Mouse (Mus musculus) forebrain, embryonic 14.5 days (tissue): ENCODE measurements around the gene Chpt1. TPM values are rescaled to one million over a fixed set of nuclear protein-coding genes. Genes with fewer than 3 reads are reported as not detected.

Source experiments
- ATAC-seq: fragments of 200-750 bp; cut with Nextera tagmentation; 2 replicates; pipeline ENCODE4 v1.8.0; 2017; ENCODE audit warnings: mild to moderate bottlenecking, moderate library complexity
- DNase-seq: peaks from one replicate; pipeline ENCODE4 v3.0.0-alpha.2; 2015; ENCODE audit warnings: low spot score
- H3K27ac ChIP-seq: fragments of 300-500 bp; sonication (generic); 2 replicates; pipeline ENCODE4 v1.5.1; 2014; ENCODE audit warnings: low read depth, mild to moderate bottlenecking, control low read depth, low read length, moderate library complexity
- H3K27me3 ChIP-seq: fragments of 300-500 bp; sonication (generic); replicated peaks from 2 replicates; pipeline ENCODE4 v1.6.1; 2014; ENCODE audit warnings: low read length, control low read depth, mixed read lengths; ENCODE audit not compliant: control insufficient read depth, insufficient read depth
- H3K36me3 ChIP-seq: fragments of 300-500 bp; sonication (generic); 2 replicates; pipeline ENCODE4 v1.6.1; 2014; ENCODE audit warnings: low read length, control low read depth; ENCODE audit not compliant: control insufficient read depth, insufficient read depth
- H3K4me1 ChIP-seq: fragments of 300-500 bp; sonication (generic); 2 replicates; pipeline ENCODE4 v1.6.1; 2014; ENCODE audit warnings: antibody characterized with exemption, low read length, control low read depth; ENCODE audit not compliant: control insufficient read depth, insufficient read depth
- H3K4me2 ChIP-seq: fragments of 300-500 bp; sonication (generic); 2 replicates; pipeline ENCODE4 v1.6.1; 2014; ENCODE audit warnings: mild to moderate bottlenecking, control low read depth, low read length
- H3K4me3 ChIP-seq: fragments of 300-500 bp; sonication (generic); 2 replicates; pipeline ENCODE4 v1.5.1; 2014; ENCODE audit warnings: low read depth, low read length, control low read depth
- H3K9ac ChIP-seq: fragments of 300-500 bp; sonication (generic); 2 replicates; pipeline ENCODE4 v1.6.1; 2014; ENCODE audit warnings: mild to moderate bottlenecking, low read length, control low read depth, moderate library complexity
- H3K9me3 ChIP-seq: fragments of 300-500 bp; sonication (generic); replicated peaks from 2 replicates; pipeline ENCODE4 v1.6.1; 2016; ENCODE audit warnings: low read length, control low read depth, mixed read lengths; ENCODE audit not compliant: control insufficient read depth
- WGBS: fragments of 180-500 bp; shearing (Covaris S2); extraction: QIAGEN DNeasy Blood & Tissue Kit; methylation state at CpG from one replicate; pipeline ENCODE4 v1.1.7; 2014; 5-methylcytosine and 5-hydroxymethylcytosine counted together
- polyA plus RNA-seq: library from polyadenylated mRNA; unstranded; fragments of >200 nt; fragmentation: Nextera tagmentation; extraction: Ambion mirVana; gene quantifications from 2 replicates; pipeline ENCODE4 v1.2.1, GENCODE M21; 2014

Gene Chpt1
- polyA plus RNA-seq, 1 experiment from 2014 or later: 5.0 TPM

DNA sequence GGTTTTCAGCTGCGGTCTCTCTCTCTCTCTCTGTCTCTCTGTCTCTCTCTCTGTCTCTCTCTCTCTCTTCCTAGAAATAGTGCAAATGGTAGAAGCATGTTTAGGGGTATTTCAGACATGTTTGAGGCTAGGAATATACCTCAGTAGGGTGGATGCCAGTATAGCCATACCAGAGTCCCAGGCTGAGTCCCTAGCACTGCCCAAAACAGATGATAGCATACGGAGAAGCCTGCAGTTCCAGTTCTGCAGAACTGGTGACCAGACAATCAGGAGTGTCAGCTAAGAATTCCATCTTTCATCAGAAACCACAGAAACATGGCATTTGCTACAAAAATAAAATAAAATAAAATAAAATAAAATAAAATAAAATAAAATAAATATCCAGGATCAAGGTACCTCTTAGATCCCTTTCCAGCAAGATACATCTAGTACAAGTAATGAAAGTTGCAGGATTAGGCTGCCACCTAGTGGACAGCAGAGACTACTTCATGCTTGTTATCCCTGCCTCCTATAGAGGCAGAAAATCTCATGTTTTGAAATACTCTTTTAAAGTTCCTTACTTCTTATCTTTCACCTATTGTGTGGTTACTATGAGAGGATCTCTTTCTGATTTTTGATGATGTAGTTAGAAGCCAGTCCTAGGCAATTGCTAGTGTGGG lies 77.6 kb downstream of the Chpt1 start:
- Histone ChIP-seq H3K4me2 (no peak overlapping the region), H3K9ac (no peak overlapping the region), H3K36me3 (peaks cover 25% of the 10 kb centered on the region), H3K4me1 (no peaks in the 10 kb centered on the region), H3K27me3 (no peaks in the 10 kb centered on the region), H3K4me3 (no peak overlapping the region), H3K9me3 (no peaks in the 10 kb centered on the region), H3K27ac (no peak overlapping the region)
- WGBS: 100% methylated on average over 2 of the region's 2 CpGs
- DNase-seq (peak; percentile 90), ATAC-seq (peak; percentile 91)

- WGBS: 94% methylated on average over 19 of the region's 19 CpGs
- Histone ChIP-seq H3K9me3 (no peaks in the 10 kb centered on the region), H3K4me1 (no peaks in the 10 kb centered on the region)
Measured at GRCm38 (mm10) chr10:88420655-88421435, 83.0 kb downstream of the Chpt1 start.

DNA sequence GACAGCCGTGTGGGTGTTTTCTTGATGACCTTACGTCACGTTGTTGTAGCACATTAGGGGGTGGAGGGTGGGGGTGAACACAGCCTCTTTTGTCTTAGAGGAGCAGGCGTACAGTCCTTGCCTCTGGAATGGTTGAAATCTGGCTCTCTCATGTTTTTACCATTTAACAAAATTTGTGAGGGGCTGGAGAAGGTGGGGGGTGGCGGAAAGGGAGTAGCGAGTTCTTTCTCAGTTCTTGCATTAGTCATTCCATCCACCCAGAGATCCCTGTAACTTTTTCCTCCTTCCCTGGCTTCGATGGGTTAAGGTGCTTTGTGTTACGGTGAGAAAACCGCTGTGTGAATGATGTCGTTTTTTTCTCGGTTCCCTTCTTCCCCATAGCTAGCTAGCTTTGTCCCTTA lies 83.7 kb downstream of the Chpt1 start:
- Histone ChIP-seq H3K9ac (no peak overlapping the region), H3K36me3 (peaks cover 15% of the 10 kb centered on the region), H3K9me3 (no peaks in the 10 kb centered on the region), H3K27me3 (no peaks in the 10 kb centered on the region), H3K4me3 (no peak overlapping the region), H3K27ac (no peak overlapping the region), H3K4me2 (no peak overlapping the region), H3K4me1 (no peaks in the 10 kb centered on the region)
- DNase-seq (no peak), ATAC-seq (no peak)
- WGBS: 75% methylated on average over 11 of the region's 11 CpGs

More at GRCm38 (mm10) chr10:88420655-88421435, 83.0 kb downstream of the Chpt1 start:
- no peak overlapping the region for H3K27ac ChIP-seq
- H3K9ac ChIP-seq: no peak overlapping the region
- DNase-seq: no peak
- H3K4me2 ChIP-seq: no peak overlapping the region
- no peaks in the 10 kb centered on the region for H3K27me3 ChIP-seq
- ATAC-seq: no peak
- H3K4me3 ChIP-seq: no peak overlapping the region
- H3K36me3 ChIP-seq: peaks cover 15% of the 10 kb centered on the region

DNA sequence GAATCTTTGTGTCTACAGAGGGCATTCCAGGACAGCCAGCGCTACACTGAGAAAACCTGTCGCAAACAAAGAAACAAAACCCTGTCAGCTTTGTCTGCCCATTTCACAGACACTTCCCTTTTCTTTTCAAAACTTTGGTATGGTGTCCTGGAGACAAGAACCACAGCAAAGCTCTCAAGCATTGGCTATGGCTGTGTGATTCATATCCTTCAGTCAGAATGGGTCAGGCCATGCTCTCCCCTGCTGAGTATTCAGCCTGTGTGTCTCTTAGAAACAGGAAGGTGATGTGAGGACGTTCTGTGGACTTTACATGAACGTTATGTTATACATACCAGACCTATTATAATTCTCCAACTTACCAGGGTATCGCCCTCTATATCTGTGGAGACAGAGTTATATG lies 86.2 kb downstream of the Chpt1 start:
- DNase-seq (no peak), ATAC-seq (no peak)
- Histone ChIP-seq H3K4me2 (no peak overlapping the region), H3K27ac (no peak overlapping the region), H3K4me3 (no peak overlapping the region), H3K9me3 (no peaks in the 10 kb centered on the region), H3K27me3 (no peaks in the 10 kb centered on the region), H3K9ac (no peak overlapping the region), H3K4me1 (no peaks in the 10 kb centered on the region), H3K36me3 (peaks cover 18% of the 10 kb centered on the region)
- 89% methylated on average over 5 of the region's 5 CpGs for WGBS

GRCm38 (mm10) chr10:88412290-88412995 lies 91.4 kb downstream of the Chpt1 start:
- H3K4me1 ChIP-seq: no peaks in the 10 kb centered on the region
- H3K27ac ChIP-seq: no peak overlapping the region
- H3K9ac ChIP-seq: no peak overlapping the region
- 0 out of 2 replicates have a peak, but pooled peaks cover 3% of the 10 kb centered on the region for H3K36me3 ChIP-seq
- ATAC-seq: peak; percentile 52; the same call in 1 of the 2 replicates
- no peak overlapping the region for H3K4me3 ChIP-seq
- H3K27me3 ChIP-seq: no peaks in the 10 kb centered on the region
- 50% methylated on average over 17 of the region's 17 CpGs for WGBS
- DNase-seq: peak; percentile 58
- no peak overlapping the region for H3K4me2 ChIP-seq
- no peaks in the 10 kb centered on the region for H3K9me3 ChIP-seq

DNA sequence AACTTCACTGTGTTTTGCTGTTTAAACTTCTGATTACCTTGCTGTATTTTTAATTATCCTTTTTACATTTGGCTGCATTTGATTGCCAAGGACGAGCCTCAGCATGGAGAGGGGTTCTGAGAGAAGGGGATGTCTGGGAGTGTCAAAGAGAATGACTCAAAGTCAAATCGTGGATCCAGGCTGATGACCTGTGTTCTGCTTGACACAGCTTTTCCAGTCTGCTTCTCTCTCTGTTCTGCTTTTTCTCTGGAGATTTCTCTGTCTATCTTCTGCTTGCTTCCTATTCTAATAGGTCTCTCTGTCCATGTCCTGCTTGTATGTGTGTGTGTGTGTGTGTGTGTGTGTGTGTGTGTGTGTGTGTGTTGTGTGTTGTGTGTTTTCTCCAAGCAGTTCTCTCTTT lies 94.1 kb downstream of the Chpt1 start:
- no peaks in the 10 kb centered on the region for H3K27me3 ChIP-seq
- DNase-seq (no peak), ATAC-seq (no peak)
- no peak overlapping the region for H3K9ac ChIP-seq
- no peaks in the 10 kb centered on the region for H3K9me3 ChIP-seq
- no peak overlapping the region for H3K4me3 ChIP-seq
- 66% methylated on average over 2 of the region's 2 CpGs for WGBS
- H3K4me1 ChIP-seq: no peaks in the 10 kb centered on the region
- no peaks in the 10 kb centered on the region for H3K36me3 ChIP-seq
- H3K4me2 ChIP-seq: no peak overlapping the region
- H3K27ac ChIP-seq: no peak overlapping the region

DNA sequence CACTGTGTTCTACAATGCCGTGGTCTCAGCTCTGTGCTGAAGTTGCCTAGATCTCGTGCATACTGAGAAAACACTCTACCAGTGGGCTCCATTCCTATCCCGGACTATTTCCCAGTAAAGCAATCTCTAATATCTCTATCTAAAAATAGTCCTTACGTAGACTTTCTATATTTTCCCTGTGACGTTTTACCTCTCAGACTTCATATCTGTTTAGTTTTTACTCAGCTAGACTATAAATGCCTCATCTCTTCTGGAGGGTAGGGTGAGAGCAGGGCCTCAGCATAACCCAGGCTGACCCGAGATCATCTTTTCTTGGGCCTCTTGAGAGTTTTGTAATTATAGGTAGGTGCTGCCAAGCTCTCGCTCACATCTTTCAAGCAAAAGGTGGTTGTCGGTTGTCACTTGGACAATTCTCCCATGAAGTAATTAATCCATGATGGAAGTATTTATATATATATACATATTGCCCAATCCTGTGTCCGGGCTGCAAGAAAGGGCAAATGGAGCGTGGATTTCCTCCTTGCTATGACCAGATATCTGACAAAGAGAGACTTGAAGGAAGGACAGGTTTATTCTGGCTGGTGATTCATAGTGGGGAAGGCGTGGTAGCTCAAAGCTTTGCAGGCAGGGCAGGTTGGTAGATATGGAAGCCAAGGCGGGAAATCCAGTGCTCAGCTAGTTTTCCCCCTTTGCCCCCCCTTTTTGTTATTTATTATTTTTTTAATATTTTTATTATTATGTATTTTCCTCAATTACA lies 95.8 kb downstream of the Chpt1 start:
- WGBS: 95% methylated on average over 12 of the region's 12 CpGs
- no peak overlapping the region for H3K4me3 ChIP-seq
- H3K9me3 ChIP-seq: no peaks in the 10 kb centered on the region
- DNase-seq: no peak
- H3K4me1 ChIP-seq: no peaks in the 10 kb centered on the region
- no peak overlapping the region for H3K9ac ChIP-seq
- H3K27ac ChIP-seq: no peak overlapping the region
- ATAC-seq: no peak
- no peak overlapping the region for H3K4me2 ChIP-seq
- no peaks in the 10 kb centered on the region for H3K27me3 ChIP-seq
- H3K36me3 ChIP-seq: no peaks in the 10 kb centered on the region

DNA sequence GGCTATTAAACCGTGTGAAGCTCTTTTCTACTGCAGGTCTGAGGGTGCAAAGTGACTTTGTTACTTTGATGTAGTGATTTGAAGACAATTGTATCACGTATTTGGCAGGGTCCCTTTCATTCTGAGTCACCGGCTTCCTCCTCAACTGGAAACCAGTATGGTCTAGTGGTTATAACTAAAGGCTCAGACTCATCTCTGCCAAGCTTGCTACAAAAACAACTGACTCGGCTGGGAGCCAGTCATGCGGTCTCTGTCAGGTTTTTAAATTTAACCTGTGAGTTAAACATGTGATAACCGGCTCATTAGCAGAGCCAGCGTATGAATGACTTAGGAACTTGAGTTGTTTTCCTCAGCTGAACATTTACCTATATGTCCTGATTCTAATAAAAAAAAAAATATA lies 98.1 kb downstream of the Chpt1 start:
- Histone ChIP-seq H3K4me2 (no peak overlapping the region), H3K36me3 (no peaks in the 10 kb centered on the region), H3K4me1 (no peaks in the 10 kb centered on the region), H3K4me3 (no peak overlapping the region), H3K27me3 (no peaks in the 10 kb centered on the region), H3K9me3 (no peaks in the 10 kb centered on the region; the same call in 1 of the 2 replicates), H3K9ac (no peak overlapping the region), H3K27ac (no peak overlapping the region)
- DNase-seq: no peak
- ATAC-seq: no peak
- 81% methylated on average over 7 of the region's 7 CpGs for WGBS
